Mouse (Mus musculus): Measurements from ENCODE around the gene Nxpe4. TPM values are rescaled to one million over a fixed set of nuclear protein-coding genes. Genes with fewer than 3 reads are reported as not detected.

Gene Nxpe4
- total RNA-seq, 2 experiments from 2014 or later: 7.2 to 8.4 TPM

DNA sequence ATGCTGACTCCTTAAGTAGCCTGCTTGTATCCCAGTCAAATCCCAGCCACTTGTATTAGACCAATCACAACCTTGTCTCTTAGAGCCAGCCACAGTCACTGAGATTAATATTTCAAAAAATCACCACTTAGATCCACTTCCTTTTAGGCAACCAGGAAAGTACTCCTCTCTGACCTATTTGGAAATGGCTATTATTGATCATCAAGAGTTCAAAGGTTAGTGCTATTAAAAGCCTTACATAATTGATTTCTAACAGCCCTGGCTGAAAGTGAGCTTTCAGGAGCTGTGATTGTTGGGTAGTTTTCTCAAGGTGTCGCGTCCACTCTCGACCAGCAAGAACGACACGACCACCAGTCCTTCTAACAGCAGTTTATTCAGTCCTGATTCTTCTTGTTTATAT lies 149.4 kb downstream of the Nxpe4 start:
- DNase-seq: no peak
- intact Hi-C loops (cut with DNase I): no loop called here

DNA sequence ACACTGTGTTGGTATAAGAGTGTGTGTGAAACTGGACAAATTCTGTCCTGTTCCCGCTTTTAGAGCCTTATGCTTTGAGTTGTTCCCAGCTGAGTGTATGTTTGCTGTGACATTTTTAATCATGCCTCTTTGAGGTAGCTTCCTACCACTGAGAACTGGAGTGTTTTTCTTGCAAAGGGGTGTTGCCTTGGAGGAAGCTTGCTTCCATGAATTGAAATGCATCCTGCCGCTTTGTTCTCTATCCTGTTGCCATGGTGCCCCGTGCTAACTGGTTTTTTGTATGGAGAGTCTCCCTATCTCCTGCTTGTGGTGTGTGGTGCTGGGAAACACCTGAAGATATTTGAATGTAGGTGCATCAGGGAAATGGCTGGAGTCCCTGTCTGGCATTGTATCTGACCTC lies 152.4 kb downstream of the Nxpe4 start:
- DNase-seq: peak; percentile 21 to 37
- intact Hi-C loops (cut with DNase I): loop anchor here (2.0 kb wide), 1 partner anchor 39 kb away; the partner anchor contains the start of gene Nxpe2

DNA sequence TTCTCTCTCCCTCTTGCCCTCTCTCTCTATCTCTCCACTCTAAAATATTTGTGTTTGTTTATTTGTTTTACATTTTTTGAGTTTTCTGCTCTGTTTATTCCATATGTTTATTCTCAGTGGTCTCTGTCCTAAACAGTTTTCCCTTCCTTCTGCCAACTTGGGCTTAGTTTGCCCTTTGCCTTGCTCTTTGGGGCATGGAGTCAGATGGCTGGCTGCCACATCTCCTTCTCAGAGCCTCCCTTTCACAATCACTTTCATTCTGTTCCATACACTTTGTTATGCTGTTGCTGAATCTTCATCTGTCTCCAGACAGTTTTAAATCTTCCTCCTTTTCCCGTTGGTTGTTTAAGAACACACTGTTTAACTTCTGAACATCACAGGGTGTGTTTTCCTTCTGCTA lies 154.0 kb downstream of the Nxpe4 start:
- intact Hi-C loops (cut with DNase I): loop anchor here (2.0 kb wide), 1 partner anchor 37 kb away; the partner anchor contains the start of gene Nxpe2
- no peak for DNase-seq

GRCm38 (mm10) chr9:48326338-48326737 lies 164.5 kb downstream of the Nxpe4 start:
- intact Hi-C loops (cut with DNase I): loop anchor here (1.0 kb wide), 2 partner anchors 23 to 27 kb away; partner anchors contain the start of gene Nxpe2
- peak; percentile 21 to 27 for DNase-seq

- intact Hi-C loops (cut with DNase I): no loop called here
- no peak for DNase-seq
These were observed 167.8 kb downstream of the Nxpe4 start for GRCm38 (mm10) chr9:48329597-48329996.

GRCm38 (mm10) chr9:48338783-48339455 lies 177.1 kb downstream of the Nxpe4 start:
- DNase-seq: no peak
- intact Hi-C loops (cut with DNase I): loop anchor here (2.0 kb wide), 1 partner anchor 14 kb away; the partner anchor contains the start of gene Nxpe2

DNA sequence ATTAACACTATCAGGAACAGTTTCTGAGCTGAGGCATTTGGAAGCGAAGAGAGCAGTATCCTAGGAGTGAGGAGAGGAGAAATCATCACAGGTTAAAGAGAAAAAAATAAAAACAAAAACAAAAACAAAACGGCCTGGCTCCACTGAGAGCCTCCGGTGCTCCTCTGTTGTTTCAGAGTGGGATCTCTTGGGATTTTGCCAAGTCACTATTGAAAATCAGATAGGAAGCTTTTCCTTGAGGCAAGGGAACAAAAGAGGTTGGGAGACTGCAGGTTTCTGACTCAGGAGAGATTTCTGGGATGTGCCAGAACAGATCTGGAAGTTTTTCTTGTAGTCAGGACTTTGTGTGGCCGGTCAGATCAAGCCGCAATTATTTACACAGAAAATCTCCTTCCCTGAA lies 177.7 kb downstream of the Nxpe4 start:
- no peak for DNase-seq
- intact Hi-C loops (cut with DNase I): loop anchor here (2.0 kb wide), 1 partner anchor 13 kb away; the partner anchor contains the start of gene Nxpe2

DNA sequence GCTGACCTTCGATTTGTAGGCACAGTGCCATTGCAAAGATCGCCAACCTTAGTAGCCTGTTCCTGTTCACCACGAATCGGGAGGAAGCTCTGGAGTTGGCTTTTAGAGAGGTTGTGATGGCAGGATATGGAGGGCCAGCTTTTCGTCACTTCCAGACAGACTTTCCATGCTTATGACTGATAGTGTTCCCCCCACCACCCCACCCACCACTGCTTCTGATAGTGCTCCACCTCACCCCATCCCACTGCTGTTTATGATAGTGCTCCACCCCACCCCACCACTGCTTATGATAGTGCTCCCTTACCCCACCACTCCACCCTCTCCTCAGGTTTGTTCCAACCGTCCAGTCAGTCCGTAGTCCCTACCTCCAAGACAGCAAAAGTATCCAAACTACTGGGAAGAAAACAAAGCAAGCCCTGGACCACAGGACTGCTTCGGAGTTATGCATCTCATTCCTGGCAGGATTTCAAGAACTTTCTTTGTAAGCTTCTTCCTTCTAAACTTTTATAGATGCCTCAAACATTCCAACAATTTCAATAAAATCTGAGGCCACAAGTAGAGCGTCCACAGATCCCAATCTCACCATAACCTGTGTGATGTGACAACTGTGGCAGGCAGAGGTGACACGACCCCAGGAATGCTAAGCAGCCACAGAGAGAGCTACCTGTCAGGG lies 179.0 kb downstream of the Nxpe4 start:
- intact Hi-C loops (cut with DNase I): no loop called here
- DNase-seq: no peak

GRCm38 (mm10) chr9:48345456-48345855 lies 183.6 kb downstream of the Nxpe4 start:
- intact Hi-C loops (cut with DNase I): no loop called here
- DNase-seq: no peak

- intact Hi-C loops (cut with DNase I): no loop called here
- no peak for DNase-seq
These were observed 184.0 kb downstream of the Nxpe4 start for GRCm38 (mm10) chr9:48345866-48346265.

- DNase-seq: peak in 1 of 2 experiments; percentile 25
- intact Hi-C loops (cut with DNase I): loop anchor here (1.0 to 2.0 kb wide), 3 partner anchors 14 to 38 kb away; no protein-coding TSS in a partner anchor
These were observed 191.4 kb downstream of the Nxpe4 start, which contains the start of gene Nxpe2 for GRCm38 (mm10) chr9:48353148-48353698. Gene Nxpe2, minus strand, starts transcription at chr9:48353454.

DNA sequence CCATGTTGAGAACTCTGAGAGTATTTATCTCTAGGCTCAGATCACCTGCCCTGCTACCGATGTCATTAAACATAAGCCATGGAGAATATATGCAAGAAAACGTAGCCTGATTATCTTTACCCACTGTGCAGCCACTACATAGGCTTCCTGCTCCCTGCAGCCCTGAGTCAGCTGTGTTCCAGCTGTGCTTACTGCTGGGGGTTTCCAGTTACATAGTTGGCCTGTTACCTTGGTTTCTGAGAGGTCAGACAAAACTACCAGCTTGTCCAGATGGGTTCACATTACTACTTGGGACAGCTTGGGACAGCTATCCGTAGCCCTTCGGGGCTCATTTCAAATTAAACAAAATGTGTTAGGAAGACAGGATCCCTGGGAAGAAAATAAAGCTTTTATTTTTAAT lies 192.3 kb downstream of the Nxpe4 start:
- intact Hi-C loops (cut with DNase I): loop anchor here (1.0 to 2.0 kb wide), 2 partner anchors 51 to 88 kb away; no protein-coding TSS in a partner anchor
- DNase-seq: no peak

- intact Hi-C loops (cut with DNase I): loop anchor here (1.0 to 2.0 kb wide), 2 partner anchors 52 to 88 kb away; no protein-coding TSS in a partner anchor
- peak; percentile 79 to 83 for DNase-seq
These were observed 193.0 kb downstream of the Nxpe4 start for GRCm38 (mm10) chr9:48354793-48355192.

DNA sequence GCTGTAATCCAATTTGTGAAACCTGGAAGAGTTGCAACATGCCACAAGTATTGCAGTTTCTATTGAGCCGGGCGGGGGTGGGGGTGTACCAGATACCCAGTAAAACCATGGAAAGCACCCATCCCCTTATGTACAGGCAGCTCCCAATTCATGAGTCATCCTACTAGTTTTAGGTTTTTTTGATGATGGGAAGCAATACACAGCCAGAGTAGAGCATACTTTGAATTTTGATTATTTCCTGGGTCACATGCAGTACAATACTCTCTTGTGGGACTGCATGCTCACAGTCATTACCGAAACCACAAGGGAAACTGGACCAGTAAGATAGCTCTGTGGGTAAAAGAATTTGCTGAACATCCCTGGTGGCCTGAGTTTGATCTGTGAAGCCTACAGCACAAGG lies 195.3 kb downstream of the Nxpe4 start:
- intact Hi-C loops (cut with DNase I): no loop called here
- no peak for DNase-seq

DNA sequence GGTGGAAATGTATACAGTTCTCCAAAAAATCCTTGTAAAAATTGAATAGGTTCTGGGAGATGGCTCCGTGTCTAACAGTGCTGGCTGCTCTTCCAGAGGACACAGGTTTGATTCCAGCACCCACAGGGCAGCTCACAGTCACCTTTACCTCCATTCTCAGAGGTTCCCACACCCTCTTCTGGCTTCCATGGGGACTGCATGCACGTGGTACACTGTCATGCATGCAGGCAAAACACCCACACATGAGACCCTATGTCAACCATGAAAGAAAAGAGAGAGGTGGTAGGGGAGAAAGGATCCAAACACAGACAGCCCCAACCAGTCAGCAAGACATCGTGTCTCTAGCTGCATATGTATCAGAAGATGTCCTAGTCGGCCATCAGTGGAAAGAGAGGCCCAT lies 199.0 kb downstream of the Nxpe4 start:
- DNase-seq: no peak
- intact Hi-C loops (cut with DNase I): no loop called here

- intact Hi-C loops (cut with DNase I): no loop called here
- no peak for DNase-seq
These were observed 200.2 kb downstream of the Nxpe4 start for GRCm38 (mm10) chr9:48361815-48362631.

DNA sequence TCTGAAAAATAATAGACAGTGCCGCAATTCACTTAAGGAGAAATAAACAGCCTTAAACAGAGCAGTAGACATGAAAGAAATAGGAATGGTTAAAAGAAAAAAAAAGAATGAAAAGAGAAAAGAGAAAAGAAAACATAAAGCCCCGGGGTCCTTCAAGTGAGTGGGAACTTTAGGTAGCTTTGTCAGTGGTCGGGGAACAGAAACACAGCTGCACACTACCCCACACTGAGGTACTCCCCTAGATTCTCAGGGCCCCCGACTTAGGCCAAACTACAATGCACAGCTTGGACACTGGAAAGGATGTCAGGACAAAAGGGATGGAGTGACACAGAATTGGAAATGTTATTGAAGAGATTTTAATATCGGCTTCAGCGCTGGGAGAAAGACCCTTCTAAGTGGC lies 200.9 kb downstream of the Nxpe4 start:
- no peak for DNase-seq
- intact Hi-C loops (cut with DNase I): no loop called here

- intact Hi-C loops (cut with DNase I): no loop called here
- no peak for DNase-seq
These were observed 211.5 kb downstream of the Nxpe4 start for GRCm38 (mm10) chr9:48373232-48373878.

DNA sequence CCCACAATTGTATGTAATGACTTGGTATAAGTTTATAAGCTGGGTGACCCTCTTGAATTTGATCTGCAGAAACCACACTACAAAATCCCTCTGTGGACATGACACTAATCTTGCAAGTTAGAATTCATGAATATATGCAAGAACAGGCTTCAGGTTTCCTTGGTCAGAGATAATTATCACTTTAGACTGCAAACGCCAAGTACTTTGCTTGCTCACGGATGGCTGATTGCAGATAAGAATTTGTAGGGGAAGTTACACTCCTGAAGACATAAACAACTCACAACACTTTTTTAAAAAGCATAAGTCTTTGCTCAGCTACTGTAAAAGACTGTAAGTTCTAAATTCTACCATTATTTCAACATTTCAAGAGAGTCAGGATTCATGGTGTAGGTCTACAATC lies 212.5 kb downstream of the Nxpe4 start:
- intact Hi-C loops (cut with DNase I): no loop called here
- DNase-seq: no peak

- no peak for DNase-seq
- intact Hi-C loops (cut with DNase I): no loop called here
These were observed 226.6 kb downstream of the Nxpe4 start for GRCm38 (mm10) chr9:48388451-48388850.
